Mouse (Mus musculus) hindbrain, embryonic 11.5 days (tissue): ENCODE measurements around the gene Fbxw20. TPM values are rescaled to one million over a fixed set of nuclear protein-coding genes. Genes with fewer than 3 reads are reported as not detected.
"Not testable (repeated sequence)": the region's sequence is repeated elsewhere in the genome, so short reads cannot be mapped to it uniquely, and the experiment has no call there.

ENCODE experiments used
- ATAC-seq: fragments of 200-750 bp; cut with Nextera tagmentation; 2 replicates; pipeline ENCODE4 v1.8.0; 2017; ENCODE audit warnings: mild to moderate bottlenecking, moderate TSS enrichment, moderate library complexity; ENCODE audit not compliant: low FRiP score
- DNase-seq: peaks from one replicate; pipeline ENCODE4 v3.0.0-alpha.2; 2015; ENCODE audit warnings: low spot score
- H3K27ac ChIP-seq: fragments of 300-500 bp; sonication (generic); 2 replicates; pipeline ENCODE4 v1.5.1; 2014; ENCODE audit warnings: mild to moderate bottlenecking, low read depth, low read length
- H3K27me3 ChIP-seq: fragments of 300-500 bp; sonication (generic); 2 replicates; pipeline ENCODE4 v1.6.1; 2014; ENCODE audit warnings: mild to moderate bottlenecking, low read length, moderate library complexity, mixed read lengths; ENCODE audit not compliant: control insufficient read depth, insufficient read depth
- H3K36me3 ChIP-seq: fragments of 300-500 bp; sonication (generic); 2 replicates; pipeline ENCODE4 v1.6.1; 2014; ENCODE audit warnings: mild to moderate bottlenecking, low read length, moderate library complexity, mixed read lengths; ENCODE audit not compliant: control insufficient read depth, insufficient read depth
- H3K4me1 ChIP-seq: fragments of 300-500 bp; sonication (generic); replicated peaks from 2 replicates; pipeline ENCODE4 v1.6.1; 2014; ENCODE audit warnings: low read length, mixed read lengths; ENCODE audit not compliant: control insufficient read depth, insufficient read depth
- H3K4me2 ChIP-seq: fragments of 300-500 bp; sonication (generic); replicated peaks from 2 replicates; pipeline ENCODE4 v1.6.1; 2014; ENCODE audit warnings: mild to moderate bottlenecking, low read depth, low read length
- H3K4me3 ChIP-seq: fragments of 300-500 bp; sonication (generic); 2 replicates; pipeline ENCODE4 v1.5.1; 2014; ENCODE audit warnings: low read depth, low read length
- H3K9ac ChIP-seq: fragments of 300-500 bp; sonication (generic); 2 replicates; pipeline ENCODE4 v1.6.1; 2014; ENCODE audit warnings: low read depth, low read length
- H3K9me3 ChIP-seq: fragments of 300-500 bp; sonication (generic); 2 replicates; pipeline ENCODE4 v1.6.1; 2016; ENCODE audit warnings: low read length; ENCODE audit not compliant: control insufficient read depth
- WGBS: fragments of 180-500 bp; shearing (Covaris S2); extraction: QIAGEN DNeasy Blood & Tissue Kit; methylation state at CpG from one replicate; pipeline ENCODE4 v1.1.7; 2014; 5-methylcytosine and 5-hydroxymethylcytosine counted together
- polyA plus RNA-seq: library from polyadenylated mRNA; unstranded; fragments of >200 nt; fragmentation: Nextera tagmentation; extraction: Ambion mirVana; gene quantifications from 2 replicates; pipeline ENCODE4 v1.2.1, GENCODE M21; 2014

Fbxw20 gene
- polyA plus RNA-seq, result not detected in 2 replicates

DNA sequence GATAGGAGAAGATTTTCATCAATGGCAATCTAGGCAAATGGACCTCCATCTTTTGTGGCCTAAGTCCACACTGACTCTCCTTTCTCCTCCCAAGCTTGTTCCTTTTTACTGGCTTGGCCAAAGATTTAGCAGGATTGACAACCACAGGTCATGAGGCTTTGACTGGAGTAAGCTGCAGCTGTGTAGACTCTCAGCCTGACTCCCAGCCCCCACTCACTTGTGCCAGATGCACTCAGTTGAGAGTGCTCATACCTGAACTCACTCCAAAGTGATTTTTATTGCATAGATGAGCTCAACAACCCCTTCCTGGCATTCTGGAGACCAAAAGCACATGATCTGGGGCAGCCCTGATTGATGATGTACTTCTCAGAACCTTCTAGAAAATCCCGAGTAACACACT, at the start of gene Fbxw20:
TSS of gene Fbxw20 (minus strand) at position 101 of the 400 bp plus-strand sequence.
- no peak within 1 kb of the TSS for H3K4me2 ChIP-seq
- no peak within 1 kb of the TSS for H3K9ac ChIP-seq
- H3K36me3 ChIP-seq, result no peaks in the 10 kb centered on the region
- H3K27me3 ChIP-seq, result no peaks in the 10 kb centered on the region
- DNase-seq (no peak), ATAC-seq (no peak)
- 95% methylated on average over 1 of the region's 1 CpGs for WGBS
- no peak within 1 kb of the TSS for H3K27ac ChIP-seq
- no peaks in the 10 kb centered on the region for H3K9me3 ChIP-seq
- no peaks in the 10 kb centered on the region for H3K4me1 ChIP-seq
- H3K4me3 ChIP-seq, result no peak within 1 kb of the TSS

DNA sequence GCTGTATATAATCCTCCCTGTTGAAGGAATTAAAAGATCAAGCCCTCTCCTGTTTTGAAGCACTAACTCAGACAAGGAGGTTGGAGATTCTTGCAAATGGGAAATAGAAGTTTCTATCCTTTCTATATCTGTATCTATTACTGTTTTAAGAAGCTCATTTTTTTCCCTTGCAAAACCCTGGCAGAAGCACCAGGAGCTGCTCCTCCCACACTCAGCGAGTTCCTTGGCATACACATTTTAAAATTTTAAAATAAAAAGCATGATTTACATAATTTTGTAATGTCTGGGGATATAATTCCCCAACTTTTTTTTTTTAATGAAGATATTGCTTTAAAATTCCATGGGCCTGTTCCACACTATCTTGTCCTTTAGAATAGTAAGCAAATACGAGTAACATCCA, 28.5 kb upstream of the Fbxw20 start:
- Histone ChIP-seq H3K36me3 (no peaks in the 10 kb centered on the region), H3K27ac (no peak overlapping the region), H3K4me3 (no peak overlapping the region), H3K4me1 (no peaks in the 10 kb centered on the region), H3K4me2 (no peak overlapping the region), H3K9me3 (no peaks in the 10 kb centered on the region), H3K9ac (no peak overlapping the region), H3K27me3 (no peaks in the 10 kb centered on the region)
- DNase-seq (no peak), ATAC-seq (no peak)
- WGBS, result 77% methylated on average over 2 of the region's 2 CpGs

DNA sequence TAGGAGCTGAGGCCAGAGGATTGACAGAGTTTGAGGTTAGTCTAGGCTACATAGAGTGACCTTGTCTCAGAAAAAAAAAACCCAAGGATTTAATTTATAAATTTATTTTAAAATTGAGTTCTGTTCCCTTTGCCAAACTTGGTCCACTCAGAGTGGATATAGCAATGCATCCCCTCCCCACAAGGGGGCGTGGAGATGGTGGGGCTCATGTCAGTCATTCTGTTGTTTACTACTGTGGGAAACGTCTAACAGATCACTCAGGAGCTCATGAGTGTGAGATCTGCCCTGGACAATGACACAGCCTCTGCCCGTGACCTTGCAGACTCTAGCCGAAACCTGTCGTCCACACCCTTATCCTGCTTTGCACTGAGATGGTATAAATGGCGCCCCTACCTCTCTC, 16.1 kb downstream of the Fbxw20 start:
- no peak for ATAC-seq
- DNase-seq, result peak; percentile 27
- Histone ChIP-seq H3K27ac (no peak overlapping the region), H3K4me3 (no peak overlapping the region), H3K27me3 (no peaks in the 10 kb centered on the region), H3K4me2 (no peak overlapping the region), H3K36me3 (no peaks in the 10 kb centered on the region), H3K9me3 (no peaks in the 10 kb centered on the region), H3K4me1 (no peaks in the 10 kb centered on the region), H3K9ac (no peak overlapping the region)
- 71% methylated on average over 6 of the region's 6 CpGs for WGBS

DNA sequence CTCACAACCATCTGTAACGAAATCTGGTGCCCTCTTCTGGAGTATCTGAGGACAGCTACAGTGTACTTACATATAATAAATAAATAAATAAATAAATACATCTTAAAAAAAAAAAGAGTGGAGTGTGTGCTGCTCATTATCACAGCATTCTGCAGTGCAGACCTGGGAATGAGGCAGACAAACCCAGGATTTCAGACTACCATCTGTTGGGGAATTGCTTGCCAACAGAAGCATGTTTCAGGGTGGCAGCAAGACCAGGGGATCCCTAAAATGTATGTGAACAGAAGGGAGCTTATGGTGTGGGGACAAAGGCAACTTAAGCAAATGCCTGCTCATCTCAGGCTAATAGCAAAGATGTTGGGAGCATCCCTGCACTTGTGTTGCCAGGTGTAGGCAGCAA, 33.2 kb downstream of the Fbxw20 start:
- H3K36me3 ChIP-seq, H3K9me3 ChIP-seq, ATAC-seq, H3K9ac ChIP-seq, DNase-seq, H3K27ac ChIP-seq, H3K27me3 ChIP-seq, H3K4me1 ChIP-seq, H3K4me3 ChIP-seq, H3K4me2 ChIP-seq: not testable (repeated sequence)
- 86% methylated on average over 1 of the region's 1 CpGs for WGBS

- Histone ChIP-seq H3K36me3 (no peaks in the 10 kb centered on the region), H3K4me1 (no peaks in the 10 kb centered on the region), H3K4me3 (no peak overlapping the region), H3K9me3 (no peaks in the 10 kb centered on the region), H3K9ac (no peak overlapping the region), H3K27ac (no peak overlapping the region), H3K27me3 (no peaks in the 10 kb centered on the region), H3K4me2 (no peak overlapping the region)
- 90% methylated on average over 1 of the region's 1 CpGs for WGBS
- DNase-seq, result no peak
- no peak for ATAC-seq
Measured at GRCm38 (mm10) chr9:109200349-109200748, 34.2 kb downstream of the Fbxw20 start.

- ATAC-seq, result no peak
Measured at GRCm38 (mm10) chr9:109199353-109199752, 35.2 kb downstream of the Fbxw20 start.

DNA sequence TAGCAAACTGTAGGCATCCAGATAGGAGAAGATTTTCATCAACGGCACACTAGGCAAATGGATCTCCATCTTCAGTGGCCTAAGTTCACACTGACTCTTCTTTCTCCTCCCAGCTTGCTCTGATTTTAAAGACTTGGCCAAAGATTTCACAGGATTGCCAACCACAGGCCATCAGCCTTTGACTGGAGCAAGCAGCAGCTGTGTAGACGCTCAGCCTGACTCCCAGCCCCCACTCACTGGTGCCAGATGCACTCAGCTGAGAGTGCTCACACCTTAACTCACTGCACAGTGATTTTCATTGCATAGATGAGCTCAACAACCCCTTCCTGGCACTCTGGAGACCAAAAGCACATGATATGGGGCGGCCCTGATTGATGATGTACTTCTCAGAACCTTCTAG, 38.7 kb downstream of the Fbxw20 start, which contains the start of gene Fbxw13:
TSS of gene Fbxw13 (minus strand) at position 101 of the 400 bp plus-strand sequence.
- not testable (repeated sequence) for H3K4me1 ChIP-seq, H3K9ac ChIP-seq, H3K36me3 ChIP-seq, H3K9me3 ChIP-seq, H3K4me2 ChIP-seq, ATAC-seq, H3K4me3 ChIP-seq, H3K27ac ChIP-seq, DNase-seq, H3K27me3 ChIP-seq
- 79% methylated on average over 3 of the region's 3 CpGs for WGBS

More at GRCm38 (mm10) chr9:109199353-109199752, 35.2 kb downstream of the Fbxw20 start:
- Histone ChIP-seq H3K9me3 (no peaks in the 10 kb centered on the region), H3K4me2 (no peak overlapping the region), H3K4me3 (no peak overlapping the region), H3K27me3 (no peaks in the 10 kb centered on the region), H3K36me3 (no peaks in the 10 kb centered on the region), H3K9ac (no peak overlapping the region), H3K27ac (no peak overlapping the region), H3K4me1 (no peaks in the 10 kb centered on the region)
- no peak for DNase-seq
- 76% methylated on average over 1 of the region's 1 CpGs for WGBS

- ATAC-seq, result no peak
- H3K27me3 ChIP-seq, result no peaks in the 10 kb centered on the region
- no peaks in the 10 kb centered on the region for H3K4me1 ChIP-seq
- WGBS, result 78% methylated on average over 1 of the region's 1 CpGs
- H3K9me3 ChIP-seq, result no peaks in the 10 kb centered on the region
- no peaks in the 10 kb centered on the region for H3K36me3 ChIP-seq
- no peak overlapping the region for H3K4me3 ChIP-seq
- H3K27ac ChIP-seq, result no peak overlapping the region
- no peak overlapping the region for H3K4me2 ChIP-seq
- DNase-seq, result no peak
- no peak overlapping the region for H3K9ac ChIP-seq
Measured at GRCm38 (mm10) chr9:109177208-109177607, 57.3 kb downstream of the Fbxw20 start.

GRCm38 (mm10) chr9:109176301-109176700, 58.3 kb downstream of the Fbxw20 start:
- Histone ChIP-seq H3K4me2 (no peak overlapping the region), H3K27me3 (no peaks in the 10 kb centered on the region), H3K27ac (no peak overlapping the region), H3K4me1 (no peaks in the 10 kb centered on the region), H3K9me3 (no peaks in the 10 kb centered on the region), H3K4me3 (no peak overlapping the region), H3K36me3 (no peaks in the 10 kb centered on the region), H3K9ac (no peak overlapping the region)
- WGBS, result 85% methylated on average over 1 of the region's 1 CpGs
- ATAC-seq, result no peak
- DNase-seq, result no peak
